Mouse (Mus musculus) neural tube, embryonic 10.5 days (tissue): ENCODE results near the gene Kctd14.
"Not testable (repeated sequence)": the region's sequence is repeated elsewhere in the genome, so short reads cannot be mapped to it uniquely, and the experiment has no call there.

Experiments used
- DNase-seq: peaks from one replicate; pipeline ENCODE4 v3.0.0-alpha.2; 2017; ENCODE audit warnings: low spot score; ENCODE audit errors: extremely low spot score

Kctd14 gene

GRCm38 (mm10) chr7:97451023-97451422, at the start of gene Kctd14:
Kctd14 (plus strand) TSS chr7:97451323.
- DNase-seq, result not testable (repeated sequence)

GRCm38 (mm10) chr7:97407145-97407544, 44.0 kb upstream of the Kctd14 start:
- DNase-seq, result no peak

- DNase-seq, result no peak
Measured at GRCm38 (mm10) chr7:97411106-97411505, 40.0 kb upstream of the Kctd14 start.

- DNase-seq, result no peak
Measured at GRCm38 (mm10) chr7:97411575-97411974, 39.5 kb upstream of the Kctd14 start.

GRCm38 (mm10) chr7:97413981-97414380, 37.1 kb upstream of the Kctd14 start:
- DNase-seq, result no peak

- no peak for DNase-seq
Measured at GRCm38 (mm10) chr7:97414426-97414825, 36.7 kb upstream of the Kctd14 start.

- DNase-seq, result no peak
Measured at GRCm38 (mm10) chr7:97414915-97415687, 36.0 kb upstream of the Kctd14 start.

GRCm38 (mm10) chr7:97416473-97416872, 34.6 kb upstream of the Kctd14 start:
- no peak for DNase-seq

- no peak for DNase-seq
Measured at GRCm38 (mm10) chr7:97416906-97417777, 34.0 kb upstream of the Kctd14 start, which contains the start of gene Thrsp. Thrsp (minus strand) TSS chr7:97417730.

- no peak for DNase-seq
Measured at GRCm38 (mm10) chr7:97418717-97419116, 32.4 kb upstream of the Kctd14 start.

- DNase-seq, result no peak
Measured at GRCm38 (mm10) chr7:97419163-97419562, 32.0 kb upstream of the Kctd14 start.

GRCm38 (mm10) chr7:97420406-97420805, 30.7 kb upstream of the Kctd14 start:
- DNase-seq, result no peak

- no peak for DNase-seq
Measured at GRCm38 (mm10) chr7:97420958-97421651, 30.0 kb upstream of the Kctd14 start.

- no peak for DNase-seq
Measured at GRCm38 (mm10) chr7:97423754-97424153, 27.4 kb upstream of the Kctd14 start.

- DNase-seq, result peak; percentile 94
Measured at GRCm38 (mm10) chr7:97424621-97425245, 26.4 kb upstream of the Kctd14 start.

GRCm38 (mm10) chr7:97426566-97426965, 24.6 kb upstream of the Kctd14 start:
- no peak for DNase-seq

- DNase-seq, result no peak
Measured at GRCm38 (mm10) chr7:97427296-97427695, 23.8 kb upstream of the Kctd14 start.

GRCm38 (mm10) chr7:97427778-97428420, 23.2 kb upstream of the Kctd14 start:
- DNase-seq, result no peak

GRCm38 (mm10) chr7:97429705-97430104, 21.4 kb upstream of the Kctd14 start:
- DNase-seq, result peak; percentile 62

GRCm38 (mm10) chr7:97433517-97433916, 17.6 kb upstream of the Kctd14 start:
- not testable (repeated sequence) for DNase-seq

GRCm38 (mm10) chr7:97434517-97434916, 16.6 kb upstream of the Kctd14 start:
- no peak for DNase-seq
